Comparison of ENCODE assay signal across 8 mouse cellular contexts in the genomic region with DNA sequence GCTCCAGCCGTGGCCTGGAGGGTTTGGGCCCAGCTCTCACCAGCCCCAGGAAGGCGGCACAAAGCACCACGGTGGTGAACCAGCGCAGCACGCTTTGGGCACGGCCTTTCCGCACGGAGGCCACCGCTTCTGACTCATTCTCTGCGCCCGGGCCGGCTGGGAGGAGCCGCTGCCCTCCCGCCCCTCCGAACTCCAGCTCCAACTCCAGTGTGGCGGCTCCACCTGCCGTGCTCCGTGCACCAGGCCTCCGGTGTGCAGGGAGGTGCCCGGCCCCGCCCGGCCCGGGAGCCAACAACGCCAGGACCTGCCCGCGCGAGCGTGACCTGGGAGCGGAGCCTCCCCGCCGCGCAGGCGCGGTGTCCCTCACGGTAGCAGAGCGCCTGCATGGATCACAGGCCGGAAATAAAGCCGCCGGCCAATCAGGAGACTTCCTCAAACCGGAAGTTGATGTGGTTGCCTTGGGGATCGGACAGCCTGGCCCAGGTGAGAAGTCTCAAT. TPM values are rescaled to one million over a fixed set of nuclear protein-coding genes. Genes with fewer than 3 reads are reported as not detected.
A peak's percentile ranks its signal among the peaks of the same experiment; 100 is the strongest.
DNase-seq lines count a peak whose midpoint lies in the region; ATAC-seq and TF ChIP-seq lines count a peak whose summit lies in the region.

Gene Mfsd4b4, minus strand, starts transcription at position 365 of the 498 bp plus-strand sequence.

- H3K4me2 ChIP-seq in CH12.LX (ENCODE audit: insufficient read depth, low read depth, poor library complexity, severe bottlenecking) = no peak within 1 kb of the TSS
- peak within 1 kb of the TSS; percentile 76 for H3K4me2 ChIP-seq in forebrain, embryonic 12.5 days
- peak within 1 kb of the TSS; percentile 75 for H3K4me2 ChIP-seq in heart, postnatal 0 days (ENCODE audit: low read depth, low read length)
- H3K4me2 ChIP-seq in liver, embryonic 16.5 days (ENCODE audit: low read depth, low read length) = peak within 1 kb of the TSS; percentile 86
- peak within 1 kb of the TSS; percentile 82 for H3K4me2 ChIP-seq in neural tube, embryonic 13.5 days

- no peaks in the 10 kb centered on the region for H3K79me2 ChIP-seq in CH12.LX (replicated peaks; ENCODE audit: control insufficient read depth, extremely low read depth, insufficient read depth, poor library complexity, severe bottlenecking)

- peak within 1 kb of the TSS; percentile 49 to 74 (median 64) for H3K4me3 ChIP-seq in CH12.LX (replicated peaks in 1 of 3; ENCODE audit: low read depth in 2 of 3, low read length in 2 of 3, poor library complexity in 1 of 3)
- peak within 1 kb of the TSS; percentile 65 for H3K4me3 ChIP-seq in forebrain, embryonic 12.5 days (replicated peaks)
- H3K4me3 ChIP-seq in heart, postnatal 0 days (ENCODE audit: low read depth, low read length) = peak within 1 kb of the TSS; percentile 88
- peak within 1 kb of the TSS; percentile 73 for H3K4me3 ChIP-seq in liver, embryonic 16.5 days (ENCODE audit: low read depth, low read length)
- peak within 1 kb of the TSS; percentile 56 for H3K4me3 ChIP-seq in neural tube, embryonic 13.5 days
- H3K4me3 ChIP-seq in testis, adult 2 months (ENCODE audit: control insufficient read depth, low read depth, low read length) = peak within 1 kb of the TSS; percentile 93

- no peaks in the 10 kb centered on the region for H3K36me3 ChIP-seq in CH12.LX (replicated peaks in 1 of 2; ENCODE audit: control insufficient read depth in 1 of 2, insufficient read depth in 1 of 2, low read length in 1 of 2)
- H3K36me3 ChIP-seq in forebrain, embryonic 12.5 days (replicated peaks) = no peaks in the 10 kb centered on the region
- no peaks in the 10 kb centered on the region for H3K36me3 ChIP-seq in heart, postnatal 0 days (replicated peaks; ENCODE audit: control insufficient read depth, insufficient read depth, low read length)
- H3K36me3 ChIP-seq in liver, embryonic 16.5 days (ENCODE audit: control insufficient read depth, insufficient read depth) = no peaks in the 10 kb centered on the region
- H3K36me3 ChIP-seq in neural tube, embryonic 13.5 days = no peaks in the 10 kb centered on the region
- no peaks in the 10 kb centered on the region for H3K36me3 ChIP-seq in testis, adult 2 months (ENCODE audit: control insufficient read depth, insufficient read depth, low read length)

- in situ Hi-C loops in CH12.LX (cut with MboI; ENCODE audit: low pct_ligation_motif_present, low pct_unique_long_range_greater_than_20kb, low sequenced_read_pairs) = no loop called here

- DNase-seq in CH12.LX (ENCODE audit: extremely low read depth) = peak; percentile 76
- peak; percentile 76 for DNase-seq in c-Kit-positive CD71-positive TER-119-positive erythroid progenitor cells, embryonic 14.5 days (ENCODE audit: low spot score)
- DNase-seq in heart, postnatal 0 days (ENCODE audit: low spot score) = peak; percentile 86
- DNase-seq in kidney, postnatal 4 days = peak; percentile 87 to 93

- peak; percentile 85 for TF ChIP-seq POLR2A in CH12.LX (IDR thresholded peaks at IDR 0.05; ENCODE audit: low read depth, low read length)
- TF ChIP-seq POLR2A in testis, adult 2 months (IDR thresholded peaks at IDR 0.05; ENCODE audit: control insufficient read depth, low read depth, low read length) = peak; percentile 78

- no peak for TF ChIP-seq CTCF in CH12.LX (conservative IDR thresholded peaks at IDR 0.05 in 1 of 2, IDR thresholded peaks at IDR 0.05 in 1 of 2; ENCODE audit: low read depth in 2 of 2, low read length in 2 of 2)
- no peak for TF ChIP-seq CTCF in heart, postnatal 0 days (IDR thresholded peaks at IDR 0.05; ENCODE audit: low read depth)
- no peak for TF ChIP-seq CTCF in testis, adult 2 months (IDR thresholded peaks at IDR 0.05; ENCODE audit: control insufficient read depth, insufficient read depth, insufficient replicate concordance, low read depth, low read length)

- H3K4me1 ChIP-seq in CH12.LX (ENCODE audit: control insufficient read depth in 1 of 2, insufficient read depth in 2 of 2) = peaks cover under 1 to 18% of the 10 kb centered on the region in 2 experiments; a peak in 3 of 4 replicates
- H3K4me1 ChIP-seq in forebrain, embryonic 12.5 days = peaks cover 12% of the 10 kb centered on the region; the same call in 1 of the 2 replicates
- H3K4me1 ChIP-seq in heart, postnatal 0 days (ENCODE audit: control insufficient read depth, insufficient read depth) = peaks cover 11% of the 10 kb centered on the region; the same call in 1 of the 2 replicates
- H3K4me1 ChIP-seq in liver, embryonic 16.5 days (ENCODE audit: control insufficient read depth, low read depth, low read length) = peaks cover 17% of the 10 kb centered on the region
- H3K4me1 ChIP-seq in neural tube, embryonic 13.5 days (replicated peaks) = peaks cover 13% of the 10 kb centered on the region
- peaks cover 8% of the 10 kb centered on the region for H3K4me1 ChIP-seq in testis, adult 2 months (ENCODE audit: control insufficient read depth, insufficient read depth, low read length)

- peak within 1 kb of the TSS; percentile 51 for H3K9ac ChIP-seq in CH12.LX (ENCODE audit: insufficient read depth, low read depth)
- peak within 1 kb of the TSS; percentile 77 for H3K9ac ChIP-seq in forebrain, embryonic 12.5 days
- peak within 1 kb of the TSS; percentile 77 for H3K9ac ChIP-seq in heart, postnatal 0 days (replicated peaks; ENCODE audit: low read depth, low read length)
- H3K9ac ChIP-seq in liver, embryonic 16.5 days (ENCODE audit: low read depth, low read length) = peak within 1 kb of the TSS; percentile 77
- peak within 1 kb of the TSS; percentile 87 for H3K9ac ChIP-seq in neural tube, embryonic 13.5 days

- dilution Hi-C loops in CH12.LX (cut with MboI; ENCODE audit: extremely low pct_ligation_motif_present, extremely low pct_unique_long_range_greater_than_20kb, low sequenced_read_pairs) = no loop called here

- H3K27me3 ChIP-seq in CH12.LX (replicated peaks) = no peaks in the 10 kb centered on the region
- no peaks in the 10 kb centered on the region for H3K27me3 ChIP-seq in forebrain, embryonic 12.5 days
- no peaks in the 10 kb centered on the region for H3K27me3 ChIP-seq in heart, postnatal 0 days (ENCODE audit: control insufficient read depth, insufficient read depth, low read length)
- no peaks in the 10 kb centered on the region for H3K27me3 ChIP-seq in liver, embryonic 16.5 days (ENCODE audit: control insufficient read depth, insufficient read depth, low read depth, low read length)
- 0 out of 2 replicates have a peak, but pooled peaks cover 3% of the 10 kb centered on the region for H3K27me3 ChIP-seq in neural tube, embryonic 13.5 days
- H3K27me3 ChIP-seq in testis, adult 2 months (ENCODE audit: control insufficient read depth, insufficient read depth, low read length) = no peaks in the 10 kb centered on the region

- no peak for TF ChIP-seq RAD21 in CH12.LX (IDR thresholded peaks at IDR 0.05; ENCODE audit: low read depth, low read length)

- WGBS in forebrain, embryonic 12.5 days = under 1% methylated on average over 41 of the region's 41 CpGs
- WGBS in heart, postnatal 0 days = under 1% methylated on average over 41 of the region's 41 CpGs
- under 1% methylated on average over 41 of the region's 41 CpGs for WGBS in liver, embryonic 16.5 days (ENCODE audit: insufficient replicate concordance)
- WGBS in neural tube, embryonic 13.5 days = under 1% methylated on average over 41 of the region's 41 CpGs

- H3K27ac ChIP-seq in CH12.LX (ENCODE audit: insufficient read depth, low read depth) = no peak within 1 kb of the TSS
- H3K27ac ChIP-seq in forebrain, embryonic 12.5 days = peak within 1 kb of the TSS; percentile 72
- H3K27ac ChIP-seq in heart, postnatal 0 days (ENCODE audit: low read depth) = peak within 1 kb of the TSS; percentile 84
- H3K27ac ChIP-seq in liver, embryonic 16.5 days (ENCODE audit: low read length) = peak within 1 kb of the TSS; percentile 75
- peak within 1 kb of the TSS; percentile 72 for H3K27ac ChIP-seq in neural tube, embryonic 13.5 days (replicated peaks)
- peak within 1 kb of the TSS; percentile 67 for H3K27ac ChIP-seq in testis, adult 2 months (ENCODE audit: control insufficient read depth, insufficient read depth, low read depth, low read length)

- no peak for TF ChIP-seq EP300 in CH12.LX (IDR thresholded peaks at IDR 0.05; ENCODE audit: low read length)
- 0 out of 2 replicates have a peak, but pooled peaks have one; percentile 37 for TF ChIP-seq EP300 in heart, postnatal 0 days (IDR thresholded peaks at IDR 0.05; ENCODE audit: low read depth)

- peak; percentile 99 for ATAC-seq in forebrain, embryonic 12.5 days (ENCODE audit: low FRiP score)
- peak; percentile 98 for ATAC-seq in heart, postnatal 0 days (ENCODE audit: insufficient read depth, low read depth)
- peak; percentile 98 for ATAC-seq in liver, embryonic 16.5 days (ENCODE audit: low read depth)
- ATAC-seq in neural tube, embryonic 13.5 days (ENCODE audit: low read depth) = peak; percentile 98

- H3K9me3 ChIP-seq in CH12.LX (replicated peaks; ENCODE audit: low read length) = no peaks in the 10 kb centered on the region
- H3K9me3 ChIP-seq in forebrain, embryonic 12.5 days = no peaks in the 10 kb centered on the region
- H3K9me3 ChIP-seq in heart, postnatal 0 days (replicated peaks; ENCODE audit: control insufficient read depth, low read length) = no peaks in the 10 kb centered on the region
- H3K9me3 ChIP-seq in liver, embryonic 16.5 days (replicated peaks; ENCODE audit: control insufficient read depth, low read length) = no peaks in the 10 kb centered on the region
- H3K9me3 ChIP-seq in neural tube, embryonic 13.5 days = no peaks in the 10 kb centered on the region

TF ChIP-seq in CH12.LX, 34 proteins besides CTCF, POLR2A, EP300 and RAD21 (continues in another document):
- no peak for TF ChIP-seq ZKSCAN1 (IDR thresholded peaks at IDR 0.05; ENCODE audit: borderline replicate concordance, low read depth, low read length)
- TF ChIP-seq NELFE (IDR thresholded peaks at IDR 0.05; ENCODE audit: low read depth, low read length) = peak; percentile 71
- TF ChIP-seq RCOR1 (conservative IDR thresholded peaks at IDR 0.05; ENCODE audit: low read depth, low read length) = no peak
- no peak for TF ChIP-seq E2F4 (IDR thresholded peaks at IDR 0.05; ENCODE audit: insufficient replicate concordance, low read depth, low read length)
- no peak for TF ChIP-seq CHD2 (IDR thresholded peaks at IDR 0.05; ENCODE audit: low read length)
- TF ChIP-seq ZMIZ1 (IDR thresholded peaks at IDR 0.05; ENCODE audit: low read depth, low read length) = 0 out of 2 replicates have a peak, but pooled peaks have one; percentile 32
- TF ChIP-seq SMC3 (IDR thresholded peaks at IDR 0.05; ENCODE audit: low read depth, low read length) = no peak

RNA-seq across cellular contexts. Expression of gene Mfsd4b4, which starts in this region (rescaled TPM):
- 1.1 and 1.7 TPM in 2 replicates for total RNA-seq in CH12.LX (2012; rRNA removed)
- total RNA-seq in CH12.LX (2014; rRNA removed) = 3.5 and 3.8 TPM in 2 replicates
- 1.9 and 2.1 TPM in 2 replicates for polyA plus RNA-seq in CH12.LX (2012; ENCODE audit: insufficient read length, low read depth)
- 5.4 and 5.6 TPM in 2 replicates for polyA plus RNA-seq in forebrain, embryonic 12.5 days (2016; fragmentation: Nextera tagmentation; extraction: Ambion mirVana)
- total RNA-seq in heart, postnatal 0 days (2014; rRNA removed; ENCODE audit: low replicate concordance) = 2.8 and 3.2 TPM in 2 replicates
- polyA plus RNA-seq in heart, postnatal 0 days (2015; fragmentation: Nextera tagmentation; extraction: Ambion mirVana) = 2.9 and 3.0 TPM in 2 replicates
- polyA plus RNA-seq in liver, embryonic 16.5 days (2015; fragmentation: Nextera tagmentation; extraction: Ambion mirVana) = 1.1 and 1.2 TPM in 2 replicates
- 3.5 and 3.6 TPM in 2 replicates for polyA plus RNA-seq in neural tube, embryonic 13.5 days (2015; fragmentation: Nextera tagmentation; extraction: Ambion mirVana)
- polyA plus RNA-seq in testis, adult 2 months (2012; rRNA removed) = 3.0 and 3.9 TPM in 2 replicates
